In the genomic region with DNA sequence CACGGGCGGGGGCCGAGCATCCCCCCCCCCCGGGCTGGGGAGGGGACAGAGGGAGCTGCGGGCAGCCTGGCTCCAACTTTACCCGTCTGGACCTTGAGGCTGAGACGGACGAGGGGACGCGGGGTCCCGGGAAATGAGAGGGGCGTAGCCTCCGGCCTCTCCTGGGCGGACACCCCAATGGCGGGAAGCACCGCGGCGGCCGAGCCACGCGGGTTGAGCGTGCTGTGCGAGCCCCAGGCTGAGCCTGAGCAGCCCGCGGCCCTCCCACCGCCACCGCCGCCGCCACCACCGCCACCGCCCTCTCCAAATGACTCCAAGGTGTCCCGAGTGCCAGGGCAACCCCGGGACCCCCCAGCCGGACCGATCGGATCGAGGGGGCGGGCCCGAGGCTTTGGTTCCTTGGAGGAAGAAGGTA, we compare ENCODE assay signal across 8 mouse cellular contexts. TPM values are rescaled to one million over a fixed set of nuclear protein-coding genes. Genes with fewer than 3 reads are reported as not detected.
A peak's percentile ranks its signal among the peaks of the same experiment; 100 is the strongest.
DNase-seq lines count a peak whose midpoint lies in the region; ATAC-seq and TF ChIP-seq lines count a peak whose summit lies in the region.

No protein-coding gene starts in this region.

- TF ChIP-seq CTCF in CH12.LX (conservative IDR thresholded peaks at IDR 0.05 in 1 of 2, IDR thresholded peaks at IDR 0.05 in 1 of 2; ENCODE audit: low read depth in 2 of 2, low read length in 2 of 2), result no peak

- DNase-seq in heart, embryonic 10.5 days (ENCODE audit: low spot score), result peak; percentile 82
- no peak for DNase-seq in heart, postnatal 10 days
- DNase-seq in CH12.LX (ENCODE audit: extremely low read depth), result peak; percentile 24
- peak; percentile 61 for DNase-seq in embryonic facial prominence, embryonic 11.5 days (ENCODE audit: low spot score)
- DNase-seq in midbrain, embryonic 11.5 days (ENCODE audit: low spot score, missing footprints), result peak; percentile 88
- no peak for DNase-seq in cerebellum, adult 18-20 months
- no peak for DNase-seq in gastrocnemius, adult 18-20 months (ENCODE audit: low spot score)

- peaks cover 39% of the 10 kb centered on the region for H3K79me2 ChIP-seq in CH12.LX (replicated peaks; ENCODE audit: control insufficient read depth, extremely low read depth, insufficient read depth, poor library complexity, severe bottlenecking)

- peaks cover 7% of the 10 kb centered on the region for H3K36me3 ChIP-seq in heart, embryonic 10.5 days
- peaks cover 3 to 16% of the 10 kb centered on the region in 2 experiments for H3K36me3 ChIP-seq in CH12.LX (replicated peaks in 1 of 2; ENCODE audit: control insufficient read depth in 1 of 2, insufficient read depth in 1 of 2, low read length in 1 of 2)
- no peaks in the 10 kb centered on the region for H3K36me3 ChIP-seq in embryonic facial prominence, embryonic 11.5 days (replicated peaks; ENCODE audit: control insufficient read depth, insufficient read depth, low read depth, low read length)
- H3K36me3 ChIP-seq in intestine, embryonic 16.5 days (ENCODE audit: control insufficient read depth, insufficient read depth, low read length), result no peaks in the 10 kb centered on the region
- H3K36me3 ChIP-seq in midbrain, embryonic 11.5 days (ENCODE audit: control insufficient read depth, insufficient read depth, low read length), result no peaks in the 10 kb centered on the region

- H3K9ac ChIP-seq in CH12.LX (ENCODE audit: insufficient read depth, low read depth), result peak overlapping the region; percentile 94
- peak overlapping the region; percentile 91 for H3K9ac ChIP-seq in embryonic facial prominence, embryonic 11.5 days (replicated peaks; ENCODE audit: low read length)
- H3K9ac ChIP-seq in intestine, embryonic 16.5 days (ENCODE audit: low read depth, low read length), result peak overlapping the region; percentile 98
- peak overlapping the region; percentile 95 for H3K9ac ChIP-seq in midbrain, embryonic 11.5 days (ENCODE audit: low read length)

- H3K9me3 ChIP-seq in heart, embryonic 10.5 days, result no peaks in the 10 kb centered on the region
- no peaks in the 10 kb centered on the region for H3K9me3 ChIP-seq in CH12.LX (replicated peaks; ENCODE audit: low read length)
- no peaks in the 10 kb centered on the region for H3K9me3 ChIP-seq in embryonic facial prominence, embryonic 11.5 days (replicated peaks; ENCODE audit: control insufficient read depth, low read length)
- H3K9me3 ChIP-seq in intestine, embryonic 16.5 days (ENCODE audit: control insufficient read depth, low read length), result no peaks in the 10 kb centered on the region
- no peaks in the 10 kb centered on the region for H3K9me3 ChIP-seq in midbrain, embryonic 11.5 days (ENCODE audit: control insufficient read depth, low read length)

- no peak for TF ChIP-seq RAD21 in CH12.LX (IDR thresholded peaks at IDR 0.05; ENCODE audit: low read depth, low read length)

- dilution Hi-C loops in CH12.LX (cut with MboI; ENCODE audit: extremely low pct_ligation_motif_present, extremely low pct_unique_long_range_greater_than_20kb, low sequenced_read_pairs), result no loop called here

- H3K4me3 ChIP-seq in heart, embryonic 10.5 days, result peak overlapping the region; percentile 98
- H3K4me3 ChIP-seq in CH12.LX (replicated peaks in 1 of 3; ENCODE audit: low read depth in 2 of 3, low read length in 2 of 3, poor library complexity in 1 of 3), result peak overlapping the region; percentile 82 to 97 (median 92)
- peak overlapping the region; percentile 87 for H3K4me3 ChIP-seq in embryonic facial prominence, embryonic 11.5 days (ENCODE audit: low read depth, low read length)
- peak overlapping the region; percentile 96 for H3K4me3 ChIP-seq in intestine, embryonic 16.5 days (ENCODE audit: low read length)
- H3K4me3 ChIP-seq in midbrain, embryonic 11.5 days (ENCODE audit: low read depth, low read length), result peak overlapping the region; percentile 94

- WGBS in heart, embryonic 10.5 days, result under 1% methylated on average over 39 of the region's 39 CpGs
- 0% methylated on average over 20 of the region's 39 CpGs for WGBS in embryonic facial prominence, embryonic 11.5 days
- WGBS in intestine, embryonic 16.5 days, result under 1% methylated on average over 39 of the region's 39 CpGs
- under 1% methylated on average over 26 of the region's 39 CpGs for WGBS in midbrain, embryonic 11.5 days

- H3K4me1 ChIP-seq in heart, embryonic 10.5 days, result peaks cover 11% of the 10 kb centered on the region; the same call in 1 of the 2 replicates
- H3K4me1 ChIP-seq in CH12.LX (ENCODE audit: control insufficient read depth in 1 of 2, insufficient read depth in 2 of 2), result peaks cover 0 to 22% of the 10 kb centered on the region in 2 experiments; a peak in 2 of 4 replicates
- no peaks in the 10 kb centered on the region for H3K4me1 ChIP-seq in embryonic facial prominence, embryonic 11.5 days (ENCODE audit: control insufficient read depth, insufficient read depth, low read length)
- peaks cover 4% of the 10 kb centered on the region; the same call in 1 of the 2 replicates for H3K4me1 ChIP-seq in intestine, embryonic 16.5 days (ENCODE audit: control insufficient read depth, insufficient read depth, low read length)
- peaks cover 6% of the 10 kb centered on the region for H3K4me1 ChIP-seq in midbrain, embryonic 11.5 days (ENCODE audit: control insufficient read depth, insufficient read depth, low read length)

- no peaks in the 10 kb centered on the region for H3K27me3 ChIP-seq in heart, embryonic 10.5 days (ENCODE audit: insufficient read depth, poor library complexity, severe bottlenecking)
- no peaks in the 10 kb centered on the region for H3K27me3 ChIP-seq in CH12.LX (replicated peaks)
- H3K27me3 ChIP-seq in embryonic facial prominence, embryonic 11.5 days (ENCODE audit: control insufficient read depth, insufficient read depth, low read length), result no peaks in the 10 kb centered on the region
- no peaks in the 10 kb centered on the region for H3K27me3 ChIP-seq in intestine, embryonic 16.5 days (replicated peaks; ENCODE audit: control insufficient read depth, insufficient read depth, low read length)
- no peaks in the 10 kb centered on the region for H3K27me3 ChIP-seq in midbrain, embryonic 11.5 days (ENCODE audit: control insufficient read depth, insufficient read depth, low read length)

- H3K4me2 ChIP-seq in CH12.LX (ENCODE audit: insufficient read depth, low read depth, poor library complexity, severe bottlenecking), result peak overlapping the region; percentile 73; the same call in 1 of the 2 replicates
- peak overlapping the region; percentile 69 for H3K4me2 ChIP-seq in embryonic facial prominence, embryonic 11.5 days (ENCODE audit: low read depth, low read length)
- H3K4me2 ChIP-seq in intestine, embryonic 16.5 days (ENCODE audit: low read depth, low read length), result peak overlapping the region; percentile 49
- peak overlapping the region; percentile 85 for H3K4me2 ChIP-seq in midbrain, embryonic 11.5 days

- peak overlapping the region; percentile 99 for H3K27ac ChIP-seq in heart, embryonic 10.5 days
- H3K27ac ChIP-seq in CH12.LX (ENCODE audit: insufficient read depth, low read depth), result peak overlapping the region; percentile 23; the same call in 1 of the 2 replicates
- H3K27ac ChIP-seq in embryonic facial prominence, embryonic 11.5 days (replicated peaks; ENCODE audit: low read depth, low read length), result peak overlapping the region; percentile 72
- peak overlapping the region; percentile 91 for H3K27ac ChIP-seq in intestine, embryonic 16.5 days (ENCODE audit: low read length)
- H3K27ac ChIP-seq in midbrain, embryonic 11.5 days (ENCODE audit: low read depth, low read length), result peak overlapping the region; percentile 60; the same call in 1 of the 2 replicates

- in situ Hi-C loops in CH12.LX (cut with MboI; ENCODE audit: low pct_ligation_motif_present, low pct_unique_long_range_greater_than_20kb, low sequenced_read_pairs), result no loop called here

- no peak for TF ChIP-seq POLR2A in CH12.LX (IDR thresholded peaks at IDR 0.05; ENCODE audit: low read depth, low read length)

- no peak for TF ChIP-seq EP300 in CH12.LX (IDR thresholded peaks at IDR 0.05; ENCODE audit: low read length)

- intact Hi-C loops in heart, postnatal 10 days (cut with DNase I), result no loop called here

- ATAC-seq in embryonic facial prominence, embryonic 11.5 days (replicated peaks; ENCODE audit: insufficient number of reproducible peaks, low FRiP score, low TSS enrichment, low read depth), result peak; percentile 78
- ATAC-seq in intestine, embryonic 16.5 days, result peak; percentile 84
- ATAC-seq in midbrain, embryonic 11.5 days (ENCODE audit: low FRiP score), result peak; percentile 80

TF ChIP-seq in CH12.LX, 34 proteins besides CTCF, POLR2A, EP300 and RAD21:
- TF ChIP-seq CHD1 (IDR thresholded peaks at IDR 0.05; ENCODE audit: low read depth, low read length) (0 out of 2 replicates have a peak, but pooled peaks have one; percentile 12), MEF2A (IDR thresholded peaks at IDR 0.05; ENCODE audit: borderline replicate concordance, low read depth, low read length) (no peak)

RNA-seq across cellular contexts. Expression of gene Nup54, which starts 0.4 kb away (rescaled TPM):
- 52.8 and 60.8 TPM in 2 replicates for polyA plus RNA-seq in heart, embryonic 10.5 days (2016; fragmentation: Nextera tagmentation; extraction: Ambion mirVana)
- total RNA-seq in heart, postnatal 10 days (2021), result 10 to 100 TPM; 20.7 to 27.0 TPM
- total RNA-seq in CH12.LX (2012; rRNA removed), result 41.9 and 43.7 TPM in 2 replicates
- total RNA-seq in CH12.LX (2014; rRNA removed), result 90.5 and 101 TPM in 2 replicates
- 66.4 and 72.5 TPM in 2 replicates for polyA plus RNA-seq in CH12.LX (2012; ENCODE audit: insufficient read length, low read depth)
- 69.5 and 75.7 TPM in 2 replicates for polyA plus RNA-seq in embryonic facial prominence, embryonic 11.5 days (2014; fragmentation: Nextera tagmentation; extraction: Ambion mirVana)
- 39.1 and 53.0 TPM in 2 replicates for polyA plus RNA-seq in intestine, embryonic 16.5 days (2015; fragmentation: Nextera tagmentation; extraction: Ambion mirVana)
- 65.6 and 67.1 TPM in 2 replicates for polyA plus RNA-seq in midbrain, embryonic 11.5 days (2014; fragmentation: Nextera tagmentation; extraction: Ambion mirVana)
- total RNA-seq in gastrocnemius, adult 18-20 months (2021), result 10 to 100 TPM; 11.5 to 12.0 TPM

Comparison
In these comparisons a context has a peak if more than half of its experiments do, and no peak if none do; other contexts are left out.
1. DNase-seq: peak in heart, embryonic 10.5 days (single experiment), CH12.LX (single experiment), embryonic facial prominence, embryonic 11.5 days (single experiment) and midbrain, embryonic 11.5 days (single experiment); none in heart, postnatal 10 days (0 of 2), cerebellum, adult 18-20 months (0 of 2) and gastrocnemius, adult 18-20 months (single experiment).
2. H3K27ac ChIP-seq: peak in every context shown above with its lines; median percentile 99 in heart, embryonic 10.5 days; 91 in intestine, embryonic 16.5 days; 72 in embryonic facial prominence, embryonic 11.5 days; 60 in midbrain, embryonic 11.5 days; 23 in CH12.LX.
3. Peak in every context shown above with its lines, with median percentiles within 50 percentile points of each other: H3K4me3 ChIP-seq, H3K4me2 ChIP-seq, H3K9ac ChIP-seq and ATAC-seq.